Mouse (Mus musculus): ENCODE measurements around the gene Elk3. TPM values are rescaled to one million over a fixed set of nuclear protein-coding genes. Genes with fewer than 3 reads are reported as not detected.

Gene Elk3
- total RNA-seq, 1 experiment from 2014 or later: 50.4 TPM

- DNase-seq: no peak
Measured at GRCm38 (mm10) chr10:93239201-93239806, 71.6 kb downstream of the Elk3 start.

DNA sequence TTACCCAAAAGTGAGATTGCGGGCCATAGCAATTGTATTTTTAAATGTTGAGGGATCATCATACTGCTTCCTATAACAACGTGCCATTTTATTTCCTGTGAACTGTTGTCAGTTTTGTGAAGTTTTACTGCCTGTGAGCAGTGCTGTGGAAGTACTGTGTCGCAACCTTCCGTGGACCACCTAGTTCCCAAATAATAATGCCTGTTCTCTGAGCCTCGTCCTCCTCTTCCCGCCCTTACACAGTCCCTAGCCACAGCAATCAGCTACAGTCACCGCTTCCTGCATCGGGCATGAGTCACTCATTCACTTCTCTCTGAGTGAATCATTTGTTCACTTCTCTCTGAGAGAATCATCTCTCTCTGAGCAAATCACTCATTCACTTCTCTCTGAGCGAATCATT, 76.2 kb downstream of the Elk3 start:
- DNase-seq: no peak

DNA sequence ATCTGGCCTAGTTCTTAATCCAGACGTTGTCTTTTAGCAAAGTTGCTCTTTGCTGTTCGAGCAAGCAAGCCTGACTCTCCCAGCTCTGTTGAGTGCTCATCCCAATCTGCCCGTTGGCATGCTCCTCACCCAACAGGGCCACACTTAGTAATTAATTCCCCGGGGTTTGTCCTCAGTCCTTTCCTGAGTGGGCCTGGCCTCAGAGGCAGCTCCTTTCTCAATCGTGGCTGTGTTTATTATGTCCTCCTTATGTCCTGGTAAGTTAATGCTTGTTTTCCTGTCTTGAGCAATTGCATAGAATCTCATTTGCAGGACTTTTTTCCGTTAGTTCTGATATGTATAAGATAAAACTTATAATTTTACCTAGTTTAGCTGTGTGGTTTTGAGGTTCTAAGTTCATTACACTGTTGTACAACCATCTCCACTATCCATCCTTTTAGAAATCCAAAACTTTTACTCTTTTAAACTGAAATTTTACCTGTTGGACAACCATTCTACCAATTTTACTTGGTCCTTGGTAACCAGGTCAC, 77.2 kb downstream of the Elk3 start:
- DNase-seq: no peak

GRCm38 (mm10) chr10:93231893-93232292, 79.0 kb downstream of the Elk3 start:
- no peak for DNase-seq

DNA sequence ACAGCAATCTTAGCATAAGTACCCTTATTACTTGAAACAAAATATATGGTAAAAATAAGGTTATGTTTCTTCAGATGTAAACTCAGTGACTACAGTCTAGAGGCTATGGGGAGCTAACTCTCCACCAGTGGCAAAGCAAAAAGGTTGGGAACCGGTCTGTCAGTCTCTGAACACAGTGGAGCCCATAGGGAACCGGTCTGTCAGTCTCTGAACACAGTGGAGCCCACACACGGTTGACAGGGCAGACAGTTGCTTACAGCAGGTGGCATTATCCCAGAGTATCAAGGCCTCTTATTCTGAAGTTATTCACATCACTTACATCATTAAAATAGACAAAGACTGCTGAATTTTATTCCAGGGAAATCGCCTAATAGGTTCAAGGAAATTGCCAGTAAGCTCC, 79.4 kb downstream of the Elk3 start:
- no peak for DNase-seq

DNA sequence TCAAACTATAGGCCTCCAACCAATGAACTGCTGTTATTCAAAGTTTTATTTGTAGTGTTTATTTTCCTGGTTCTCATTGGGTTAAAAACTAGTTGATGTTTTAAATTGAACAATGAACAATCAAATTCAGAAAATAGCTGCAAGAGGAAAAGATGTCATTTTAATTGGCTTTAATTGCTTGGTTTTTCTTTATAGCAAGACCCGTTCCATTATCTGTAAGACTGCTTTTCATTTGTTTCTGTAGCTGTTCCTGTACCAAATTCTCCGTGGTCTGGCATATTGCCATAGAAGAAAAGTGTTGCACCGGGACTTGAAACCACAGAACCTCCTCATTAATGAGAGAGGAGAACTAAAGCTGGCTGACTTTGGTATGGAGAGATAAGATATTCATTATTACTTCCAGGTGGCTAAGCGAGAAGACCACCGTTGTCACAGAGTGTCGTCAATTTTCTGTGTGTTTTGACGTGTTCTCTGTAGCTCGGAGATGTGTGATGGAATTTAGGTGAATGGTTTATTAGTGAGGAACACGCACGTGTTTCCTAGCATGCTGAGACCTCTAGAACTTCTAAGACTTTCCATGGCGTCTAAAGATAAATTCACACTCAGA, 82.4 kb downstream of the Elk3 start:
- no peak for DNase-seq

GRCm38 (mm10) chr10:93227921-93228320, 83.0 kb downstream of the Elk3 start:
- no peak for DNase-seq

DNA sequence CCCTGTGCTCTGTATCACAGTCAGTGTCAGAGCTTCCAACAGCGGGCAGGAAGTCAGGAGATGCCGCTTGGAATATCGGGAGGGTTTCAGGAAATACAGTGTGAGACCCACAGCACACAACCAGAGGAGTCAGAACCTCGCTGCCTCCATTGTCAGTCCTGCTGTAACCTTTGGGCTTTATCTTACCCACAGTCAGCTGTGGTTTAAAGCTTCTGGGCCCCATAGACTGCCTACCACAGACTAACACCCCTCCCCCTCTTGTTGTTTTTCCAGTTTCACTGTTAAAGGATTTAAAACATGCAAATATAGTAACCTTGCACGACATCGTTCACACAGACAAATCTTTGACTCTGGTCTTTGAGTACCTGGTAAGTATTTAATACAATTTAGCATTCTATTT, 85.2 kb downstream of the Elk3 start:
- DNase-seq: no peak

- DNase-seq: no peak
Measured at GRCm38 (mm10) chr10:93215051-93215763, 95.7 kb downstream of the Elk3 start.

- no peak for DNase-seq
Measured at GRCm38 (mm10) chr10:93214251-93214650, 96.7 kb downstream of the Elk3 start.

GRCm38 (mm10) chr10:93213339-93213738, 97.6 kb downstream of the Elk3 start:
- DNase-seq: no peak

GRCm38 (mm10) chr10:93212699-93213098, 98.2 kb downstream of the Elk3 start:
- DNase-seq: no peak

DNA sequence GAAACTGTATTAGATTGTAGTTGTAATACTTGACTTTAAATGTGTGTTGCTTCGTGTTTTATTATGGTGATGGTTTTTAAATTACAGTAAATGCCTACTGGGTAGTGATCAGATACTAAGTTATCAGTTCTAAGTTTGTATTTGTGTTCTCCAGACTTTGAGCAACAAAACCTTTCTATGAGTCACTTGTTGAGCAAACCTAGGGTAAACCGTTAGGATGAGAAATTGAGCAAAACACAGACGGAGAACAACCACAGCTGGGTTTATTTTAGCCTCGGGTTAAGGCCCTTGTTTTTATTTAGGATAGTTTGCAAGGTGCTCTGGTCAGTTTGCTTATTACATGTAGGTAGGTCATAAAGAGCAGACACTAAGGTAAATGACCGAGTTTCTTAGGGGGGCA, 103.8 kb downstream of the Elk3 start:
- no peak for DNase-seq

DNA sequence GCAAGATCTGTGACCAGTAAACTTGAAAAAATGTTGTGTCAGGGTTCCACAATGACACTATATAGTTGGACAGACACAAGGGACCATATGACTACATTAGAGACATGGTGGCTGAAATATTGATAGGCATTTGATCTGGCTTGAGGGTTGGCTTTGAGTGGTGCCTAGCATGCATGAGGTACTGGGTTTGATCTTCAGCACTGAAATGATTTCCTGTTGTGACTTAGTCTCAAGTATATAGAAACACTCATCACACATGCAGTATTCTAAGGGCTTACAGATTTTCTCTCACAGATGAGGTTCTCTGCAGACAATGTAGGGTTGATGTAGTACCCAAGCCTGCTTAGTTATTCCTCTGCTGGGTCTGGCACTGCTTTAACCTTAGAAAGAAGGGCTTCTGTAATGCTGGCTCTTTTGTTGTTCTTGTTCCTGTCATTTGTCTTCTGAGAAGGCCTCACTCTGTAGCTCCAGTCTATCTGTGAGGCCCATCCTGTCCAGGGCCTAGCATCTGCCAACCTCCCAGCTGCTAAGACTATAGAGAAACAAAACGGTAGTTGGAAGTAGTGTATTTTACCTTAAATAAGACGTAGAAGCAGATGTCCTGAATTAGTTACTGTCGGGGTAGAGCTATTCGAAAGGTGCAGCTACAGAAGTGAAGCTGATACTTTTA, 105.5 kb downstream of the Elk3 start:
- DNase-seq: no peak

GRCm38 (mm10) chr10:93201846-93202458, 109.0 kb downstream of the Elk3 start:
- no peak for DNase-seq

- DNase-seq: no peak
Measured at GRCm38 (mm10) chr10:93198958-93199357, 112.0 kb downstream of the Elk3 start.

Other genes starting within 250 kb of the Elk3 start
- gene Cfap54, start 229.5 kb downstream of the Elk3 start, total RNA-seq (2021): 8.3 and 9.3 TPM in 2 replicates
- gene Cdk17, start 150.3 kb downstream of the Elk3 start, total RNA-seq (2021): 31.4 and 33.2 TPM in 2 replicates
- gene Lta4h, start 142.3 kb upstream of the Elk3 start, total RNA-seq (2021): 61.4 and 62.6 TPM in 2 replicates
- 1.2 and 18.0 TPM in 2 replicates for gene Hal, start 177.6 kb upstream of the Elk3 start, total RNA-seq (2021)
- 0.75 and 11.8 TPM in 2 replicates for gene Amdhd1, start 228.9 kb upstream of the Elk3 start, total RNA-seq (2021)
- gene Ccdc38, start 229.5 kb upstream of the Elk3 start, total RNA-seq (2021): not detected in 2 replicates